Mouse (Mus musculus) stomach, postnatal 0 days (tissue): ENCODE measurements at regions not wholly inside any gene's neighbourhood (a gene's known extent, or its start where the extent isn't known, plus 50 kb on each side); places are given as distances from the start of the nearest gene placed in this dataset.
A peak's percentile ranks its signal among the peaks of the same experiment; 100 is the strongest.

Experiments used
- ATAC-seq: fragments of 200-750 bp; cut with Nextera tagmentation; 2 replicates; pipeline ENCODE4 v1.8.0; 2017; ENCODE audit not compliant: low FRiP score, low TSS enrichment
- DNase-seq: peaks from one replicate; pipeline ENCODE4 v3.0.0-alpha.2; 2016; ENCODE audit warnings: low spot score
- H3K27ac ChIP-seq: fragments of 300-500 bp; sonication (generic); replicated peaks from 2 replicates; pipeline ENCODE4 v1.5.1; 2014; ENCODE audit warnings: mild to moderate bottlenecking, control low read depth
- H3K27me3 ChIP-seq: fragments of 300-500 bp; sonication (generic); 2 replicates; pipeline ENCODE4 v1.6.1; 2014; ENCODE audit warnings: low read length; ENCODE audit not compliant: control insufficient read depth, insufficient read depth
- H3K36me3 ChIP-seq: fragments of 300-500 bp; sonication (generic); 2 replicates; pipeline ENCODE4 v1.6.1; 2014; ENCODE audit warnings: low read length, mixed read lengths; ENCODE audit not compliant: control insufficient read depth, insufficient read depth
- H3K4me1 ChIP-seq: fragments of 300-500 bp; sonication (generic); replicated peaks from 2 replicates; pipeline ENCODE4 v1.6.1; 2014; ENCODE audit warnings: antibody characterized with exemption; ENCODE audit not compliant: control insufficient read depth, insufficient read depth
- H3K4me2 ChIP-seq: fragments of 300-500 bp; sonication (generic); replicated peaks from 2 replicates; pipeline ENCODE4 v1.6.1; 2014; ENCODE audit warnings: low read depth, mild to moderate bottlenecking, control low read depth, moderate library complexity
- H3K4me3 ChIP-seq: fragments of 300-500 bp; sonication (generic); 2 replicates; pipeline ENCODE4 v1.5.1; 2014; ENCODE audit warnings: low read depth, low read length, control low read depth
- H3K9ac ChIP-seq: fragments of 300-500 bp; sonication (generic); 2 replicates; pipeline ENCODE4 v1.6.1; 2014; ENCODE audit warnings: mild to moderate bottlenecking, low read length, control low read depth, mixed read lengths
- H3K9me3 ChIP-seq: fragments of 300-500 bp; sonication (generic); 2 replicates; pipeline ENCODE4 v1.6.1; 2016; ENCODE audit warnings: low read length; ENCODE audit not compliant: control insufficient read depth
- CTCF ChIP-seq: IDR thresholded peaks from 2 replicates; pipeline ENCODE4 v1.5.1; 2016; ENCODE audit warnings: antibody characterized with exemption, low read depth, mild to moderate bottlenecking, moderate library complexity
- EP300 ChIP-seq: optimal IDR thresholded peaks from 2 replicates; pipeline ENCODE3; 2016; ENCODE audit warnings: antibody characterized with exemption
- WGBS: fragments of 180-500 bp; shearing (Covaris S2); extraction: QIAGEN DNeasy Blood & Tissue Kit; methylation state at CpG from one replicate; pipeline ENCODE4 v1.1.7; 2014; 5-methylcytosine and 5-hydroxymethylcytosine counted together

DNA sequence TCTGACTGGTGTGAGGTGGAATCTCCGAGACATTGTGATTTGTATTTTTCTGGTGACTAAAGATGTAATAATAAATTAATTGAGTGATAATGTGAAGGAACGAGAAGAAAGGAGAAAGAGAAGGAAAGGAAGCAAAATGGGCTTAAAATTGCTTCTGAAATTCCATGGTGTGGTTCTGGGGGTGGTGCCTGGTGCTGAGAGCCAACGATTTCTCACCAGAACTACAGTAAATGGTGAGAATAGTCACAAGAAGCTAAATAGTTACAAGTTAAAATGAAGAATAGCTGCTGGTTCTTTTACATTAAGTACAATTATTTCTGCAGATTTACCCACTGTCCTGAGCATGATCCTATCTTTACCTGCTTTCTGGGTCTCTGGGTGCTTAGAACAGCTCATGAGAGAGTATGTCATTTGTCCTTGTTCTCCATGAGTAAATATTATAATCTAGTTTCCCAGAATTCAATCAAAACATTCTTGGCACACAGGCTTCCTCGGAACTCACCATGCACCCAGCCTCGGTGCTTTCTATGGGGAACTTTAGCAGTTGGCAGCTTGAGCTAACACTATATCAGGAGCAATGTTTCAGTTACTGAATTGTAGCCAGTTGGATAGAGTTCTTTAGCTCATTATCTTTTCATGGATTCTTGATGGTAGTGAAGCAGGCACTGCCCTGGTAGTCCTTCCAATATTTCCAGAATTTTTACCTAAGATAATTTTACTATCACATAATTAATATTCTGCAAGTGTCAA is 1198.6 kb downstream of the Epha7 start:
- DNase-seq (peak; percentile 18), ATAC-seq (peak; percentile 79)
- no peaks in the 10 kb centered on the region for H3K36me3 ChIP-seq
- no peak overlapping the region for H3K4me3 ChIP-seq
- no peaks in the 10 kb centered on the region for H3K9me3 ChIP-seq
- H3K9ac ChIP-seq, result no peak overlapping the region
- 53% methylated on average over 5 of the region's 5 CpGs for WGBS
- no peak overlapping the region for H3K27ac ChIP-seq
- H3K27me3 ChIP-seq, result no peaks in the 10 kb centered on the region
- no peak overlapping the region for H3K4me2 ChIP-seq
- H3K4me1 ChIP-seq, result no peaks in the 10 kb centered on the region
- no peak for TF ChIP-seq EP300
- TF ChIP-seq CTCF, result no peak

DNA sequence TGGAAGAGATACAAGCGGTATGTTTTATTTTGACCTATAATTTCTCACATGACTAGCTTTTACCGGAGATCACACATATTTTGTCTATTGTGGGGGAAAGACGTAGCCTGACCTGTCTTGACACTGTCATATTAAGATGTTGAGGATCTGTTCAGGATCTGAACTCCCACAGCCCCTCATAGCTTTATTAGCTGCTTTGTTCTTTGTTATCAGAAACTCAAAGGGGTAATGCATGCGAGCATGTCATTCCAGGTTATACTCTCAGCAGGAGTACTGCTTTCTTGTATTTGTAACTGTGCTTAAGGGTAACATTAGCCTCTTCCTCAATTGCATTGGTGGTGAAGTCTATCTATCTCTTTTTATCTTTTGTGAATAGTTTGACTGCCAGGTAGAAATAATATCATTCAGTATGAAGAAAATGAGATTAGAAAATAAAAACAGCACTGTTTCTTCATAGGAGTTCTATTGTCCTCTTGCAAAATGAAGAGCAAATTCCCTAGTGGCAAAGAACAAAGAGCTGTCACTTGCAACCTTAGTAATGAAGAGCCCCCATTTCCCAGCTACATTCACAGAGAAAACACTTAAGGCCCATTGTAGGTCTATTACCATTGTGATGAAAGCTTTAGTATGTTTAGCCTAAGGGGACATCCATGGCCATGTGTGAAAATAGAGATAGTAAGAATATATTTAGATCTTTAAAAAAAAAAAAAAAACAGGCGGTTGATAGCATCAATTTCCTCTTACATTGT is 1226.7 kb downstream of the Epha7 start:
- H3K9ac ChIP-seq, result no peak overlapping the region
- H3K27me3 ChIP-seq, result no peaks in the 10 kb centered on the region
- 85% methylated on average over 5 of the region's 5 CpGs for WGBS
- no peak overlapping the region for H3K4me2 ChIP-seq
- H3K36me3 ChIP-seq, result no peaks in the 10 kb centered on the region
- ATAC-seq (no peak), DNase-seq (no peak)
- no peak overlapping the region for H3K4me3 ChIP-seq
- H3K9me3 ChIP-seq, result no peaks in the 10 kb centered on the region
- H3K4me1 ChIP-seq, result no peaks in the 10 kb centered on the region
- H3K27ac ChIP-seq, result no peak overlapping the region
- TF ChIP-seq CTCF (no peak), EP300 (no peak)

DNA sequence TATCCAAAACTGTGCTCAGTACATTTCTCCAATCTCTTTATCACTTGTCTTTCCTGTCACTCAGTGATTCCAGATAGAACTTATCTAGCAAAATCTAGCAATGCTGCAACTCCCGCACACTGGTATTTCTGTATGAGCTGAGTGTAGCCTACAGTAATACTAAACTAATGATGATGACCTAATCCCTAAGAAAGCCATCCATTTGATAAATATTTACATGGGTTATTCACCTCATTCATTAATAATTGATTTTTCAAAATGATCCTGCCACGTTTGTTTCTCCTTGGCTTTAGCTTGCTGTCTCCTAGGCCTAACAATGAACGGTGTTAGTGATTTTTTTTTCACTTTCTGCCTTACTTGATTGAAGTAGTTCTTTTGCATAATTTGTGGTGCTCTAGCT is 1252.1 kb downstream of the Epha7 start:
- no peak for ATAC-seq
- H3K4me3 ChIP-seq, result no peak overlapping the region
- no peaks in the 10 kb centered on the region for H3K27me3 ChIP-seq
- H3K36me3 ChIP-seq, result no peaks in the 10 kb centered on the region
- no peak overlapping the region for H3K27ac ChIP-seq
- H3K9ac ChIP-seq, result no peak overlapping the region
- H3K4me1 ChIP-seq, result no peaks in the 10 kb centered on the region
- no peak for DNase-seq
- no peak overlapping the region for H3K4me2 ChIP-seq
- TF ChIP-seq CTCF (no peak), EP300 (no peak)
- WGBS, result 31% methylated on average over 3 of the region's 3 CpGs
- H3K9me3 ChIP-seq, result no peaks in the 10 kb centered on the region

DNA sequence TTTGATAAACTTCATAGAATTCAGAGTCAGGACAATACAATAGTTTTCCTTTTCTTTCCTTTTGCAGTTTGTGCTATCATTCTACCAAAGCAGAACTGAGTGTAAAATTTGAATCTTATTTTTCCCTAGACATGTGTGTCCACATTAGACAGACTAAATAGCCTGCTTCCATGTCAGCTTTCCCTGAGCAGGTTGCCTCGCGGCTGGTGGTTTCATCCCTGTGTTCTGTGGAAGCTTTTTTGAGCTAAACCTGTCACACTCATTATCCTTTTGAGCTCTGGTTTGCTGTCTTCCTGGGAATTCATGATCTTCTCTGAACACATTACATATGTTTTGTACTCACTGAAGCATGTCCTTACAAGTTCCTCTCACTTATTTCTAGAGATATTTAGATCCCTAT is 1286.2 kb downstream of the Epha7 start:
- TF ChIP-seq CTCF, result no peak
- TF ChIP-seq EP300, result no peak
- DNase-seq, result no peak
- no peak overlapping the region for H3K4me2 ChIP-seq
- ATAC-seq, result no peak
- no peaks in the 10 kb centered on the region for H3K4me1 ChIP-seq
- no peaks in the 10 kb centered on the region for H3K36me3 ChIP-seq
- 96% methylated on average over 2 of the region's 2 CpGs for WGBS
- no peaks in the 10 kb centered on the region for H3K9me3 ChIP-seq
- no peak overlapping the region for H3K4me3 ChIP-seq
- H3K27ac ChIP-seq, result no peak overlapping the region
- no peak overlapping the region for H3K9ac ChIP-seq
- no peaks in the 10 kb centered on the region for H3K27me3 ChIP-seq

- no peak overlapping the region for H3K27ac ChIP-seq
- no peak for ATAC-seq
- no peak for TF ChIP-seq EP300
- no peak for TF ChIP-seq CTCF
- no peak for DNase-seq
- H3K4me1 ChIP-seq, result no peaks in the 10 kb centered on the region
- H3K4me3 ChIP-seq, result no peak overlapping the region
- H3K36me3 ChIP-seq, result no peaks in the 10 kb centered on the region
- H3K27me3 ChIP-seq, result no peaks in the 10 kb centered on the region
- H3K9me3 ChIP-seq, result no peaks in the 10 kb centered on the region
- no peak overlapping the region for H3K4me2 ChIP-seq
- no peak overlapping the region for H3K9ac ChIP-seq
Measured at GRCm38 (mm10) chr4:30133011-30133410, 1320.1 kb downstream of the Epha7 start.
